Mouse (Mus musculus): Measurements from ENCODE around the gene Cdkn1c. TPM values are rescaled to one million over a fixed set of nuclear protein-coding genes. Genes with fewer than 3 reads are reported as not detected.

Cdkn1c gene
- polyA plus RNA-seq (2012; ENCODE audit: insufficient read depth, insufficient read length, missing spikeins), result 12.2 and 15.0 TPM in 2 replicates

- Histone ChIP-seq H3K4me1 (ENCODE audit: control insufficient read depth, insufficient read depth, insufficient read length, low read length) (no peaks in the 10 kb centered on the region), H3K27ac (replicated peaks; ENCODE audit: low read depth, low read length) (0 out of 2 replicates have a peak within 1 kb of the TSS, but pooled peaks have one; percentile 34), H3K4me3 (ENCODE audit: insufficient read depth, low read depth, low read length) (peak within 1 kb of the TSS; percentile 68)
Observed at GRCm38 (mm10) chr7:143460874-143461273, at the start of gene Cdkn1c. Gene Cdkn1c, minus strand, starts transcription at chr7:143461050.

GRCm38 (mm10) chr7:143509566-143509965, 48.7 kb upstream of the Cdkn1c start:
- no peaks in the 10 kb centered on the region for H3K4me1 ChIP-seq (ENCODE audit: control insufficient read depth, insufficient read depth, insufficient read length, low read length)
- no peak overlapping the region for H3K4me3 ChIP-seq (ENCODE audit: insufficient read depth, low read depth, low read length)
- H3K27ac ChIP-seq (replicated peaks; ENCODE audit: low read depth, low read length), result no peak overlapping the region

GRCm38 (mm10) chr7:143506675-143507074, 45.8 kb upstream of the Cdkn1c start:
- Histone ChIP-seq H3K27ac (replicated peaks; ENCODE audit: low read depth, low read length) (no peak overlapping the region), H3K4me1 (ENCODE audit: control insufficient read depth, insufficient read depth, insufficient read length, low read length) (peaks cover 4% of the 10 kb centered on the region; the same call in 1 of the 2 replicates), H3K4me3 (ENCODE audit: insufficient read depth, low read depth, low read length) (no peak overlapping the region)

GRCm38 (mm10) chr7:143506271-143506670, 45.4 kb upstream of the Cdkn1c start:
- peaks cover 6% of the 10 kb centered on the region; the same call in 1 of the 2 replicates for H3K4me1 ChIP-seq (ENCODE audit: control insufficient read depth, insufficient read depth, insufficient read length, low read length)
- no peak overlapping the region for H3K27ac ChIP-seq (replicated peaks; ENCODE audit: low read depth, low read length)
- no peak overlapping the region for H3K4me3 ChIP-seq (ENCODE audit: insufficient read depth, low read depth, low read length)

- Histone ChIP-seq H3K4me1 (ENCODE audit: control insufficient read depth, insufficient read depth, insufficient read length, low read length) (peaks cover 6% of the 10 kb centered on the region; the same call in 1 of the 2 replicates), H3K4me3 (ENCODE audit: insufficient read depth, low read depth, low read length) (no peak overlapping the region), H3K27ac (replicated peaks; ENCODE audit: low read depth, low read length) (no peak overlapping the region)
Observed at GRCm38 (mm10) chr7:143505823-143506222, 45.0 kb upstream of the Cdkn1c start.

- H3K4me1 ChIP-seq (ENCODE audit: control insufficient read depth, insufficient read depth, insufficient read length, low read length), result peaks cover 6% of the 10 kb centered on the region; the same call in 1 of the 2 replicates
- H3K4me3 ChIP-seq (ENCODE audit: insufficient read depth, low read depth, low read length), result no peak overlapping the region
- no peak overlapping the region for H3K27ac ChIP-seq (replicated peaks; ENCODE audit: low read depth, low read length)
Observed at GRCm38 (mm10) chr7:143505411-143505810, 44.6 kb upstream of the Cdkn1c start.

- Histone ChIP-seq H3K4me1 (ENCODE audit: control insufficient read depth, insufficient read depth, insufficient read length, low read length) (peaks cover 6% of the 10 kb centered on the region; the same call in 1 of the 2 replicates), H3K4me3 (ENCODE audit: insufficient read depth, low read depth, low read length) (no peak overlapping the region), H3K27ac (replicated peaks; ENCODE audit: low read depth, low read length) (no peak overlapping the region)
Observed at GRCm38 (mm10) chr7:143503926-143504325, 43.1 kb upstream of the Cdkn1c start.

GRCm38 (mm10) chr7:143502418-143503200, 41.8 kb upstream of the Cdkn1c start, which contains the start of gene Phlda2:
Gene Phlda2, minus strand, starts transcription at chr7:143503150.
- Histone ChIP-seq H3K4me1 (ENCODE audit: control insufficient read depth, insufficient read depth, insufficient read length, low read length) (peaks cover 6% of the 10 kb centered on the region; the same call in 1 of the 2 replicates), H3K27ac (replicated peaks; ENCODE audit: low read depth, low read length) (no peak within 1 kb of the TSS), H3K4me3 (ENCODE audit: insufficient read depth, low read depth, low read length) (peak within 1 kb of the TSS; percentile 55)

GRCm38 (mm10) chr7:143501643-143502417, 41.0 kb upstream of the Cdkn1c start:
- H3K4me3 ChIP-seq (ENCODE audit: insufficient read depth, low read depth, low read length), result peak overlapping the region; percentile 55
- H3K4me1 ChIP-seq (ENCODE audit: control insufficient read depth, insufficient read depth, insufficient read length, low read length), result peaks cover 6% of the 10 kb centered on the region; the same call in 1 of the 2 replicates
- no peak overlapping the region for H3K27ac ChIP-seq (replicated peaks; ENCODE audit: low read depth, low read length)

- Histone ChIP-seq H3K27ac (replicated peaks; ENCODE audit: low read depth, low read length) (no peak overlapping the region), H3K4me3 (ENCODE audit: insufficient read depth, low read depth, low read length) (no peak overlapping the region)
Observed at GRCm38 (mm10) chr7:143500912-143501311, 40.1 kb upstream of the Cdkn1c start.

GRCm38 (mm10) chr7:143498584-143498983, 37.7 kb upstream of the Cdkn1c start:
- Histone ChIP-seq H3K4me3 (ENCODE audit: insufficient read depth, low read depth, low read length) (no peak overlapping the region), H3K4me1 (ENCODE audit: control insufficient read depth, insufficient read depth, insufficient read length, low read length) (peaks cover 6% of the 10 kb centered on the region; the same call in 1 of the 2 replicates), H3K27ac (replicated peaks; ENCODE audit: low read depth, low read length) (no peak overlapping the region)

More at GRCm38 (mm10) chr7:143500912-143501311, 40.1 kb upstream of the Cdkn1c start:
- H3K4me1 ChIP-seq (ENCODE audit: control insufficient read depth, insufficient read depth, insufficient read length, low read length), result peaks cover 6% of the 10 kb centered on the region; the same call in 1 of the 2 replicates

GRCm38 (mm10) chr7:143495104-143495961, 34.5 kb upstream of the Cdkn1c start:
- no peak overlapping the region for H3K4me3 ChIP-seq (ENCODE audit: insufficient read depth, low read depth, low read length)
- H3K27ac ChIP-seq (replicated peaks; ENCODE audit: low read depth, low read length), result no peak overlapping the region
- no peaks in the 10 kb centered on the region for H3K4me1 ChIP-seq (ENCODE audit: control insufficient read depth, insufficient read depth, insufficient read length, low read length)

GRCm38 (mm10) chr7:143493616-143494126, 32.8 kb upstream of the Cdkn1c start:
- H3K4me3 ChIP-seq (ENCODE audit: insufficient read depth, low read depth, low read length), result no peak overlapping the region
- H3K27ac ChIP-seq (replicated peaks; ENCODE audit: low read depth, low read length), result no peak overlapping the region
- no peaks in the 10 kb centered on the region for H3K4me1 ChIP-seq (ENCODE audit: control insufficient read depth, insufficient read depth, insufficient read length, low read length)

- no peaks in the 10 kb centered on the region for H3K4me1 ChIP-seq (ENCODE audit: control insufficient read depth, insufficient read depth, insufficient read length, low read length)
- H3K4me3 ChIP-seq (ENCODE audit: insufficient read depth, low read depth, low read length), result no peak overlapping the region
- H3K27ac ChIP-seq (replicated peaks; ENCODE audit: low read depth, low read length), result no peak overlapping the region
Observed at GRCm38 (mm10) chr7:143489735-143490134, 28.9 kb upstream of the Cdkn1c start.

Data from brown adipose tissue, adult 24 weeks (tissue).